Mouse (Mus musculus) hindbrain, embryonic 13.5 days (tissue): ENCODE measurements at regions not wholly inside any gene's neighbourhood (a gene's known extent, or its start where the extent isn't known, plus 50 kb on each side); places are given as distances from the start of the nearest gene placed in this dataset.
"Not testable (repeated sequence)": the region's sequence is repeated elsewhere in the genome, so short reads cannot be mapped to it uniquely, and the experiment has no call there.

Experiments used
- ATAC-seq: fragments of 200-750 bp; cut with Nextera tagmentation; 2 replicates; pipeline ENCODE4 v1.8.0; 2017; ENCODE audit warnings: moderate TSS enrichment; ENCODE audit not compliant: low FRiP score
- H3K27ac ChIP-seq: fragments of 300-500 bp; sonication (generic); 2 replicates; pipeline ENCODE4 v1.5.1; 2015; ENCODE audit warnings: inconsistent platforms, mild to moderate bottlenecking, moderate library complexity
- H3K27me3 ChIP-seq: fragments of 300-500 bp; sonication (generic); 2 replicates; pipeline ENCODE4 v1.6.1; 2015; ENCODE audit warnings: mild to moderate bottlenecking, inconsistent platforms
- H3K36me3 ChIP-seq: fragments of 300-500 bp; sonication (generic); 2 replicates; pipeline ENCODE4 v1.6.1; 2015; ENCODE audit warnings: mild to moderate bottlenecking, inconsistent platforms
- H3K4me1 ChIP-seq: fragments of 300-500 bp; sonication (generic); replicated peaks from 2 replicates; pipeline ENCODE4 v1.6.1; 2015; ENCODE audit warnings: inconsistent platforms
- H3K4me2 ChIP-seq: fragments of 300-500 bp; sonication (generic); 2 replicates; pipeline ENCODE4 v1.6.1; 2015; ENCODE audit warnings: inconsistent platforms, mild to moderate bottlenecking, moderate library complexity
- H3K4me3 ChIP-seq: fragments of 300-500 bp; sonication (generic); 2 replicates; pipeline ENCODE4 v1.5.1; 2015; ENCODE audit warnings: mild to moderate bottlenecking, inconsistent platforms
- H3K9ac ChIP-seq: fragments of 300-500 bp; sonication (generic); 2 replicates; pipeline ENCODE4 v1.6.1; 2015; ENCODE audit warnings: mild to moderate bottlenecking, inconsistent platforms
- H3K9me3 ChIP-seq: fragments of 300-500 bp; sonication (generic); 2 replicates; pipeline ENCODE4 v1.6.1; 2016; ENCODE audit warnings: inconsistent platforms
- WGBS: fragments of 180-500 bp; shearing (Covaris S2); methylation state at CpG from one replicate; pipeline ENCODE4 v1.1.7; 2015; 5-methylcytosine and 5-hydroxymethylcytosine counted together

DNA sequence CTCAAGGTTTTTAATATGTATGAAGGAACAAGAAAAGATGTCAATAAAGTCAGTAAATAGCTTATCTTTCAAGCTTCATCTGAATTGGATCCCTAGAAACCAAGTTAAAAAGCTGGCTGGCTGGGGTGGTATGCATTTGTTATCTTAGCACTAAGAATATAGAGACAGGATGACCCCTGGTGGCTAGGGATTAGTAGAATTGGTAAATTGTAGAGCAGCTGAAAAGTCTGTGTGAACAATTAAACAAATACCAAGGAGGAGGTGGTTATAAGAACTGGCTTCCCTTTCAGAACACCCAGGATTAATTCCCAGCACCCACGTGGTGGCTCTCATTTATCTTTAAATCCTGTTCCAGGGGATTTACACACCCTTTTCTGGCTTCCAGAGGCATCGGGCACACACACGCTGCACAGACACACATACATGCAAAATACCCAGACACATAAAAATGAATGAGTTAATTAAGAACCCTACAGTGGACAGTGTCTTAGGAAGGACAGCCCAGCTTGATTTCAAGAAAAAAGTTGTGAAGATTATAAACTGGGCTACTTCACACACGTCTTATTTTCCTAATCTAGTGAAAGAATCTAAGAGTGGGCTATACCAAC, 170.5 kb downstream of the Pdzph1 start:
- no peaks in the 10 kb centered on the region for H3K27me3 ChIP-seq
- ATAC-seq = no peak

GRCm38 (mm10) chr17:58819339-58819738, 171.8 kb downstream of the Pdzph1 start:
- Histone ChIP-seq H3K4me2 (no peak overlapping the region), H3K4me1 (no peaks in the 10 kb centered on the region), H3K36me3 (no peaks in the 10 kb centered on the region), H3K27ac (no peak overlapping the region), H3K4me3 (no peak overlapping the region), H3K9ac (no peak overlapping the region), H3K9me3 (no peaks in the 10 kb centered on the region), H3K27me3 (no peaks in the 10 kb centered on the region)
- 69% methylated on average over 2 of the region's 2 CpGs for WGBS
- no peak for ATAC-seq

More for the DNA sequence above, 170.5 kb downstream of the Pdzph1 start:
- Histone ChIP-seq H3K9ac (no peak overlapping the region), H3K9me3 (no peaks in the 10 kb centered on the region), H3K4me1 (no peaks in the 10 kb centered on the region), H3K36me3 (no peaks in the 10 kb centered on the region), H3K4me3 (no peak overlapping the region), H3K4me2 (no peak overlapping the region), H3K27ac (no peak overlapping the region)
- WGBS = 59% methylated on average over 4 of the region's 4 CpGs

DNA sequence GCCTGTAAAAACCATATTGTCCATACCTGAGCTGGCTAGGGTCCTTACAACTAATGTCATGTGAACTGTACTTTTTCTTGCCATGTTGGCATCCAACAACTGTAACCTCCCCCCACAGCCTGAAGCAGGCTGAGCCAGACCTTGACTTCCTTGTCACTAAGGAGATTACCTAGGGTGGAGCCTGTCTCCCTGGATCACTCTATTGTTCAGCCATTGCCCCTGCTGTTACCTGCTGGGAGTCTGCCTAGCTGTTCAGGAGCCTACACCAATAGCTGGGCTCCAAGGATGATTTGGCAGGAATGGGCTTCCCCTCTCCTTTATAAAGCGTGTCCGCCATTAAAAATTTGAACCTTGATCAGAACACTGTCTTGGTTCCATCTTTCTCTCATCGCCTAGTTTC, 215.7 kb downstream of the Pdzph1 start:
- H3K9me3 ChIP-seq, H3K36me3 ChIP-seq, ATAC-seq, H3K4me1 ChIP-seq, H3K4me3 ChIP-seq, H3K27me3 ChIP-seq, H3K4me2 ChIP-seq, H3K9ac ChIP-seq, H3K27ac ChIP-seq: not testable (repeated sequence)
- 74% methylated on average over 3 of the region's 3 CpGs for WGBS

DNA sequence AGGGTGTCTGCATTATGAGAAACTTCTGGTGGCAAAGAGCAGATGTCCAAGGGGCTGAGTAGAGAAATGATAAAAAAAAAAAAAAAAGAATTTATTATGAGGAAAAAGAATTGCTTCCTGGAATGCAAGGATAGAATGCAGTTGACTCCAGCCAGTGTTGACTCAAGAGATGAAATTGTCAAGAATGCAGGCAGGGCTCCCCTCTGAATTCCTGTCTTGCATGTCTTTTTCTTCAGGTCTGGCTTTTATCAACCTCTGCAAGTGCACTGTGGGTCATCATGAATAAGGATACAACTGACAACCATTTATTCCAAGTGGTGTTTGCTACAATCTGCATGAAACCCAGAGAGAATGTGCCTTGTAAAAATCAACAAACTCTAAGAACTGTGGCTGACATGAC, 217.6 kb downstream of the Pdzph1 start:
- H3K27ac ChIP-seq = no peak overlapping the region
- H3K9me3 ChIP-seq = no peaks in the 10 kb centered on the region
- no peaks in the 10 kb centered on the region for H3K27me3 ChIP-seq
- H3K36me3 ChIP-seq = no peaks in the 10 kb centered on the region
- H3K4me3 ChIP-seq = no peak overlapping the region
- no peak overlapping the region for H3K4me2 ChIP-seq
- no peaks in the 10 kb centered on the region for H3K4me1 ChIP-seq
- ATAC-seq = no peak
- no peak overlapping the region for H3K9ac ChIP-seq

DNA sequence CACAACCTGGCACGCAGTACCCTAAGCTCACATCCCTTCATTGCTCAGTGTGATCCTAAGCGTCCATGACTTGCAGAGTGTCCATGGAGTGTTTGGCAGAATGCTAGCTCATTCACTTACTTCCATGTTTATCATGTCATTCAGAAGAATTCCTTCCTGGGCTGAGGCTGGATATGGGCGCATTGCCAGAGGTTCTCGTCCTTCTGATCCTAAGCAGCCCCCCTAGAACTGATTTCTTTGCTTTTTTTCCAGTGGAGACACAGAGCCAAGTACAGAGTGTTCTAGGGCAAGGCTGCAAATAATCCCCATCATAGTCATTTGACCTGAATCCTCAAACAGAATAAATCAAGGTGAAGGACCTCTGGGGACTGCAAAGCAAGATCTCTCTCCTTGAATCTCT, 226.0 kb downstream of the Pdzph1 start:
- WGBS = 90% methylated on average over 4 of the region's 4 CpGs
- no peaks in the 10 kb centered on the region for H3K27me3 ChIP-seq
- H3K4me3 ChIP-seq = no peak overlapping the region
- H3K9me3 ChIP-seq = no peaks in the 10 kb centered on the region
- H3K4me2 ChIP-seq = no peak overlapping the region
- H3K9ac ChIP-seq = no peak overlapping the region
- no peak for ATAC-seq
- H3K27ac ChIP-seq = no peak overlapping the region
- no peaks in the 10 kb centered on the region for H3K4me1 ChIP-seq
- no peaks in the 10 kb centered on the region for H3K36me3 ChIP-seq

DNA sequence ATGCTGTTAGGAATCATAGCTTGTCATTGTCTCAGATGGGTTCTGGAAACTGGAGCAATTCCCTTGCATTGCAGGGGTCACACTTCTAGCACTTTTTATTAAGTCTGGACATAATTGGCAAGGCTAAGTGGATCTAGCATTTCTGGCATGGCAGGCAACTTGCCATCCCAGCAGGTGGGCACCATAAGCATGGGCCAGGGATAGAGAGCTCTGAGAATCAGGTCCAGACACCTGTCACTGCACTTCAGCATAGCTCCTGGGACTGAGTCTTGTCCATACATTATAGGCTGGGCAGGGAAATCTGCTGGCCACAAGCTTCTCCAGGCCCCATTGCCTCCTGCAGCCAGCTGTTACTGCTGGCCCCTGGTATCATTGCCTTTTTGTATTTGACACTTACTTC, 242.2 kb downstream of the Pdzph1 start:
- Histone ChIP-seq H3K27me3 (no peaks in the 10 kb centered on the region), H3K4me1 (no peaks in the 10 kb centered on the region), H3K27ac (no peak overlapping the region), H3K9me3 (no peaks in the 10 kb centered on the region), H3K4me3 (no peak overlapping the region), H3K4me2 (no peak overlapping the region), H3K36me3 (no peaks in the 10 kb centered on the region), H3K9ac (no peak overlapping the region)
- ATAC-seq = no peak

DNA sequence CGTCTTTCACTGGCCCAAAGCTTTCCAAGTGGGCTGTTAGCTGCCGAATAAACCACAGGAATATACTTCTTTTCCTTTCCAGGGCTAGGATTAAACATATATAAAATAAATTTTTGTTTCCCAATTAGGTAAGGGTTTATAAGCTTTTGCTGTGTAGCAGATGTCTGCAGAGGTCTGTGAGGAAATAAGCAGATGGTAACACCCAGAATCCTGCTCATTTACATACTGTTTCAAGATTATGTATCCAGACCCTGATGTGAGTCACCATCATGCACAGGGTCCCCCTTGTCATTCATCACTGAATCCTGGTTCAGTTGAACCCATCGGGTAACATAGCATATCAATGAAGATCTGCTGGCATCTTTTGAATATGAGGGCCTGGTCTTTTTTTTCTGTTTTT, 242.9 kb downstream of the Pdzph1 start:
- H3K9ac ChIP-seq = no peak overlapping the region
- H3K4me1 ChIP-seq = no peaks in the 10 kb centered on the region
- WGBS = 89% methylated on average over 3 of the region's 3 CpGs
- no peak overlapping the region for H3K4me2 ChIP-seq
- H3K36me3 ChIP-seq = no peaks in the 10 kb centered on the region
- ATAC-seq = no peak
- no peaks in the 10 kb centered on the region for H3K27me3 ChIP-seq
- no peak overlapping the region for H3K27ac ChIP-seq
- H3K9me3 ChIP-seq = no peaks in the 10 kb centered on the region
- no peak overlapping the region for H3K4me3 ChIP-seq

GRCm38 (mm10) chr17:58710748-58711478, 280.3 kb downstream of the Pdzph1 start:
- no peak overlapping the region for H3K4me3 ChIP-seq
- no peak for ATAC-seq
- no peak overlapping the region for H3K27ac ChIP-seq
- H3K9ac ChIP-seq = no peak overlapping the region
- H3K9me3 ChIP-seq = no peaks in the 10 kb centered on the region
- no peaks in the 10 kb centered on the region for H3K27me3 ChIP-seq
- 64% methylated on average over 2 of the region's 2 CpGs for WGBS
- H3K4me2 ChIP-seq = no peak overlapping the region
- H3K36me3 ChIP-seq = no peaks in the 10 kb centered on the region
- H3K4me1 ChIP-seq = no peaks in the 10 kb centered on the region; the same call in 1 of the 2 replicates

DNA sequence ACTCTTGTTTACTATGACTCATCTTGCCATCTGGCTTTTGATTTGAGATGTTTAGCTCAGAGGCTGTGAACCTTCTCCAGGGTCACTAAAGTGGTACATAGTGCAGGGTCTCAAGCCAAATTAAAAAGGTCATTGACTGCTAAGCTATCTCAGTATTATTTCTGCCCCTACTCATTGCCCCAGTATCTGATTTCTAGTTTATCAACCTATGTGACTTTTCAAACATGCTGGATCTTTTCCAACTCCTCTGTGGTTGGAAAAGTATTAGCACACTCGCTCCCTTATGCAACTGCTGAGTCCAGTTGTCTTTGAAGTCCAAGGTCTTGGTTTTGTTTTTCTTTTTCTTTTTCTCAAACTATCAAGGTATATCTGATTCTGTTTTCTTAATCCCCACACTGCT, 301.0 kb downstream of the Pdzph1 start:
- no peaks in the 10 kb centered on the region for H3K9me3 ChIP-seq
- H3K36me3 ChIP-seq = no peaks in the 10 kb centered on the region
- H3K27ac ChIP-seq = no peak overlapping the region
- 83% methylated on average over 1 of the region's 1 CpGs for WGBS
- no peak overlapping the region for H3K4me3 ChIP-seq
- no peak overlapping the region for H3K4me2 ChIP-seq
- no peak overlapping the region for H3K9ac ChIP-seq
- H3K4me1 ChIP-seq = no peaks in the 10 kb centered on the region
- H3K27me3 ChIP-seq = no peaks in the 10 kb centered on the region
- ATAC-seq = no peak

DNA sequence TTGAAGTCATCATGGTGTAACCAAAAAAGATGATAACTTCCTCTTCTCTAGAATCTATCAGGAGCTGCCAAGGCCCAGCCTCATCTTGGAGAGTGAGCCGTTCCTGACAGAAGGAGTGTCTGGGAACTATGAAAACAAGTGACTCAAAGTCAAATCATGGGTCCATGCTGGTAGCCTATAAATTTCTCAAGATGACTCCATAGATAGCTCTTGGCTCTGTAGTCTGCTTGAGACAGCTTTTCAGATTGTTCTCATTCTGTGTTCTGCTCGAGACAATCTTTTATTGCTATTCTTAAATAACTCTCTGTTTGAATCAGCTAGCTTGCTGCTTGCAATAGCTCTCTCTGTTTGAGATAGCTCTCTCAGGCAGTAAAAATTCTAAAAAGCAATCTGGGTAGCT, 318.9 kb downstream of the Pdzph1 start:
- no peak for ATAC-seq
- no peaks in the 10 kb centered on the region for H3K4me1 ChIP-seq
- no peak overlapping the region for H3K27ac ChIP-seq
- no peak overlapping the region for H3K9ac ChIP-seq
- no peak overlapping the region for H3K4me2 ChIP-seq
- H3K27me3 ChIP-seq = no peaks in the 10 kb centered on the region
- no peaks in the 10 kb centered on the region for H3K36me3 ChIP-seq
- WGBS = 66% methylated on average over 2 of the region's 2 CpGs
- H3K4me3 ChIP-seq = no peak overlapping the region
- no peaks in the 10 kb centered on the region for H3K9me3 ChIP-seq

- no peak for ATAC-seq
- Histone ChIP-seq H3K27me3 (no peaks in the 10 kb centered on the region), H3K9ac (no peak overlapping the region), H3K4me1 (no peaks in the 10 kb centered on the region), H3K4me3 (no peak overlapping the region), H3K9me3 (no peaks in the 10 kb centered on the region), H3K4me2 (no peak overlapping the region), H3K36me3 (no peaks in the 10 kb centered on the region), H3K27ac (no peak overlapping the region)
- WGBS = 95% methylated on average over 3 of the region's 3 CpGs
Measured at GRCm38 (mm10) chr17:58668036-58668435, 323.1 kb downstream of the Pdzph1 start.

DNA sequence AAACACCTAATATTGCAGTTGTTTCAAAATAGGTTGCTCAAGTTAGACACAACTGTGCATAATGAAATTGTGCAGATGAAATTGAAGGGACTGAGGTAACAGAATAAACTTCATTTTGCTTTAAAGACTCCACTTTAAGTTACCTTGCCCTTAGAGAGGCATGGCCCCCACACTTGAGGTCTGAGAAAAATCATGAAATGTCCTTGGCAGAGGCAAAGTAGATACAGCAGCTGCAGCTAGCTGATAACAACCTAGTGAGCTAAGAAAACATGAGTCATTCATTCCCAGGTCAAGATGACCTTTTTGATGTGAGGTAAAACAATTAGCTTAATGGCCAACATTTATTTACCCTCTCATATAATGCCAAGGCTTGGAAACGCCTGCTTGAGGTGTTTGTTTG, 347.4 kb downstream of the Pdzph1 start:
- H3K27me3 ChIP-seq = no peaks in the 10 kb centered on the region
- H3K9ac ChIP-seq = no peak overlapping the region
- H3K27ac ChIP-seq = no peak overlapping the region
- no peak for ATAC-seq
- no peaks in the 10 kb centered on the region for H3K9me3 ChIP-seq
- 69% methylated on average over 1 of the region's 1 CpGs for WGBS
- no peaks in the 10 kb centered on the region for H3K36me3 ChIP-seq
- H3K4me2 ChIP-seq = no peak overlapping the region
- H3K4me1 ChIP-seq = no peaks in the 10 kb centered on the region
- H3K4me3 ChIP-seq = no peak overlapping the region

GRCm38 (mm10) chr17:58642273-58642672, 348.9 kb downstream of the Pdzph1 start:
- Histone ChIP-seq H3K27ac (no peak overlapping the region), H3K4me1 (no peaks in the 10 kb centered on the region), H3K36me3 (no peaks in the 10 kb centered on the region), H3K9me3 (no peaks in the 10 kb centered on the region), H3K9ac (no peak overlapping the region), H3K4me2 (no peak overlapping the region), H3K27me3 (no peaks in the 10 kb centered on the region), H3K4me3 (no peak overlapping the region)
- WGBS = 83% methylated on average over 1 of the region's 1 CpGs
- no peak for ATAC-seq
